Mouse (Mus musculus) hindbrain, embryonic 15.5 days (tissue): Measurements from ENCODE around the gene Fndc10. TPM values are rescaled to one million over a fixed set of nuclear protein-coding genes. Genes with fewer than 3 reads are reported as not detected.
A peak's percentile ranks its signal among the peaks of the same experiment; 100 is the strongest.

Experiments
- ATAC-seq: fragments of 200-750 bp; cut with Nextera tagmentation; 2 replicates; pipeline ENCODE4 v1.8.0; 2017; ENCODE audit warnings: low read depth, moderate number of reproducible peaks, moderate TSS enrichment; ENCODE audit not compliant: low FRiP score
- H3K27ac ChIP-seq: fragments of 300-500 bp; sonication (generic); replicated peaks from 2 replicates; pipeline ENCODE4 v1.5.1; 2015; ENCODE audit warnings: mild to moderate bottlenecking, inconsistent platforms
- H3K27me3 ChIP-seq: fragments of 300-500 bp; sonication (generic); 2 replicates; pipeline ENCODE4 v1.6.1; 2015; ENCODE audit warnings: control low read depth, inconsistent platforms
- H3K36me3 ChIP-seq: fragments of 300-500 bp; sonication (generic); 2 replicates; pipeline ENCODE4 v1.6.1; 2015; ENCODE audit warnings: control low read depth, inconsistent platforms
- H3K4me1 ChIP-seq: fragments of 300-500 bp; sonication (generic); replicated peaks from 2 replicates; pipeline ENCODE4 v1.6.1; 2015; ENCODE audit warnings: control low read depth, inconsistent platforms
- H3K4me2 ChIP-seq: fragments of 300-500 bp; sonication (generic); 2 replicates; pipeline ENCODE4 v1.6.1; 2015; ENCODE audit warnings: moderate library complexity, mild to moderate bottlenecking, inconsistent platforms
- H3K4me3 ChIP-seq: fragments of 300-500 bp; sonication (generic); 2 replicates; pipeline ENCODE4 v1.5.1; 2015; ENCODE audit warnings: mild to moderate bottlenecking, inconsistent platforms
- H3K9ac ChIP-seq: fragments of 300-500 bp; sonication (generic); 2 replicates; pipeline ENCODE4 v1.6.1; 2015; ENCODE audit warnings: inconsistent platforms
- H3K9me3 ChIP-seq: fragments of 300-500 bp; sonication (generic); 2 replicates; pipeline ENCODE4 v1.6.1; 2016; ENCODE audit warnings: control low read depth, inconsistent platforms
- WGBS: fragments of 180-500 bp; shearing (Covaris S2); methylation state at CpG from one replicate; pipeline ENCODE4 v1.1.7; 2015; 5-methylcytosine and 5-hydroxymethylcytosine counted together
- polyA plus RNA-seq: library from polyadenylated mRNA; unstranded; fragments of >200 nt; fragmentation: Nextera tagmentation; extraction: Ambion mirVana; gene quantifications from 2 replicates; pipeline ENCODE4 v1.2.1, GENCODE M21; 2015

Gene Fndc10
- polyA plus RNA-seq, 1 experiment from 2014 or later, result 20.6 TPM

GRCm38 (mm10) chr4:155710521-155711252 is 16.5 kb downstream of the Fndc10 start:
- no peak overlapping the region for H3K4me2 ChIP-seq
- peaks cover 5% of the 10 kb centered on the region for H3K36me3 ChIP-seq
- H3K9ac ChIP-seq, result no peak overlapping the region
- no peak for ATAC-seq
- no peaks in the 10 kb centered on the region for H3K9me3 ChIP-seq
- H3K4me1 ChIP-seq, result peaks cover 26% of the 10 kb centered on the region
- no peaks in the 10 kb centered on the region for H3K27me3 ChIP-seq
- H3K4me3 ChIP-seq, result no peak overlapping the region
- peak overlapping the region; percentile 34; the same call in 1 of the 2 replicates for H3K27ac ChIP-seq
- 63% methylated on average over 6 of the region's 6 CpGs for WGBS

GRCm38 (mm10) chr4:155721668-155722083 is 27.5 kb downstream of the Fndc10 start:
- Histone ChIP-seq H3K9ac (no peak overlapping the region), H3K4me1 (no peaks in the 10 kb centered on the region), H3K4me2 (no peak overlapping the region), H3K4me3 (no peak overlapping the region), H3K27ac (no peak overlapping the region), H3K27me3 (no peaks in the 10 kb centered on the region), H3K36me3 (peaks cover 11% of the 10 kb centered on the region), H3K9me3 (no peaks in the 10 kb centered on the region)
- ATAC-seq, result no peak
- 56% methylated on average over 4 of the region's 4 CpGs for WGBS

GRCm38 (mm10) chr4:155727993-155728392 is 33.9 kb downstream of the Fndc10 start:
- no peak for ATAC-seq

GRCm38 (mm10) chr4:155733267-155733666 is 39.1 kb downstream of the Fndc10 start:
- H3K4me2 ChIP-seq, result peak overlapping the region; percentile 95; the same call in 1 of the 2 replicates
- no peak overlapping the region; the same call in 1 of the 2 replicates for H3K27ac ChIP-seq
- 85% methylated on average over 10 of the region's 10 CpGs for WGBS
- H3K9ac ChIP-seq, result peak overlapping the region; percentile 92; the same call in 1 of the 2 replicates
- no peaks in the 10 kb centered on the region for H3K27me3 ChIP-seq
- H3K4me1 ChIP-seq, result peaks cover 41% of the 10 kb centered on the region
- ATAC-seq, result no peak
- H3K36me3 ChIP-seq, result peaks cover 23% of the 10 kb centered on the region
- H3K4me3 ChIP-seq, result peak overlapping the region; percentile 93
- H3K9me3 ChIP-seq, result no peaks in the 10 kb centered on the region

More at GRCm38 (mm10) chr4:155727993-155728392, 33.9 kb downstream of the Fndc10 start:
- Histone ChIP-seq H3K4me1 (peaks cover under 1% of the 10 kb centered on the region; the same call in 1 of the 2 replicates), H3K9ac (no peak overlapping the region), H3K4me2 (no peak overlapping the region), H3K4me3 (no peak overlapping the region), H3K27ac (no peak overlapping the region), H3K27me3 (no peaks in the 10 kb centered on the region), H3K36me3 (peaks cover 13% of the 10 kb centered on the region), H3K9me3 (no peaks in the 10 kb centered on the region)
- 50% methylated on average over 2 of the region's 2 CpGs for WGBS

GRCm38 (mm10) chr4:155734350-155734941 is 40.3 kb downstream of the Fndc10 start, which contains the start of gene Tmem240:
Gene Tmem240 (plus strand): TSS chr4:155734800.
- Histone ChIP-seq H3K36me3 (peaks cover 24% of the 10 kb centered on the region), H3K4me2 (peak within 1 kb of the TSS; percentile 95), H3K9me3 (no peaks in the 10 kb centered on the region), H3K9ac (peak within 1 kb of the TSS; percentile 92), H3K27ac (peak within 1 kb of the TSS; percentile 98), H3K27me3 (no peaks in the 10 kb centered on the region), H3K4me3 (peak within 1 kb of the TSS; percentile 93), H3K4me1 (peaks cover 44% of the 10 kb centered on the region)
- WGBS, result under 1% methylated on average over 29 of the region's 35 CpGs
- ATAC-seq, result peak; percentile 92

GRCm38 (mm10) chr4:155734951-155735702 is 41.0 kb downstream of the Fndc10 start:
- no peaks in the 10 kb centered on the region for H3K27me3 ChIP-seq
- H3K9ac ChIP-seq, result peak overlapping the region; percentile 92
- H3K36me3 ChIP-seq, result peaks cover 25% of the 10 kb centered on the region
- peak overlapping the region; percentile 98 for H3K27ac ChIP-seq
- peak overlapping the region; percentile 93 for H3K4me3 ChIP-seq
- 1% methylated on average over 53 of the region's 79 CpGs for WGBS
- H3K4me2 ChIP-seq, result peak overlapping the region; percentile 95
- H3K9me3 ChIP-seq, result no peaks in the 10 kb centered on the region
- peaks cover 50% of the 10 kb centered on the region for H3K4me1 ChIP-seq
- ATAC-seq, result peak; percentile 72

- Histone ChIP-seq H3K9ac (peak overlapping the region; percentile 92), H3K9me3 (no peaks in the 10 kb centered on the region), H3K4me3 (peak overlapping the region; percentile 93), H3K4me2 (peak overlapping the region; percentile 95), H3K36me3 (peaks cover 28% of the 10 kb centered on the region), H3K27me3 (no peaks in the 10 kb centered on the region), H3K4me1 (peaks cover 52% of the 10 kb centered on the region), H3K27ac (peak overlapping the region; percentile 98)
- peak; percentile 1; the same call in 1 of the 2 replicates for ATAC-seq
- 58% methylated on average over 5 of the region's 5 CpGs for WGBS
Measured at GRCm38 (mm10) chr4:155735788-155736187, 41.6 kb downstream of the Fndc10 start.

GRCm38 (mm10) chr4:155736421-155736820 is 42.3 kb downstream of the Fndc10 start:
- Histone ChIP-seq H3K4me2 (peak overlapping the region; percentile 95), H3K36me3 (peaks cover 25% of the 10 kb centered on the region), H3K4me1 (peaks cover 52% of the 10 kb centered on the region), H3K9ac (no peak overlapping the region), H3K9me3 (no peaks in the 10 kb centered on the region), H3K27me3 (no peaks in the 10 kb centered on the region), H3K4me3 (peak overlapping the region; percentile 93; the same call in 1 of the 2 replicates), H3K27ac (no peak overlapping the region)
- 92% methylated on average over 5 of the region's 5 CpGs for WGBS
- ATAC-seq, result no peak

- Histone ChIP-seq H3K27ac (no peak overlapping the region), H3K9me3 (no peaks in the 10 kb centered on the region), H3K4me1 (peaks cover 48% of the 10 kb centered on the region), H3K27me3 (no peaks in the 10 kb centered on the region), H3K4me2 (no peak overlapping the region), H3K36me3 (peaks cover 38% of the 10 kb centered on the region), H3K4me3 (no peak overlapping the region), H3K9ac (no peak overlapping the region)
- no peak for ATAC-seq
- 68% methylated on average over 8 of the region's 8 CpGs for WGBS
Measured at GRCm38 (mm10) chr4:155738262-155738661, 44.1 kb downstream of the Fndc10 start.

GRCm38 (mm10) chr4:155739152-155739551 is 45.0 kb downstream of the Fndc10 start:
- Histone ChIP-seq H3K4me1 (peaks cover 39% of the 10 kb centered on the region), H3K4me3 (no peak overlapping the region), H3K4me2 (no peak overlapping the region), H3K9ac (no peak overlapping the region), H3K36me3 (peaks cover 45% of the 10 kb centered on the region), H3K27ac (no peak overlapping the region), H3K27me3 (no peaks in the 10 kb centered on the region), H3K9me3 (no peaks in the 10 kb centered on the region)
- ATAC-seq, result no peak
- 81% methylated on average over 6 of the region's 6 CpGs for WGBS

- Histone ChIP-seq H3K9ac (no peak overlapping the region), H3K36me3 (peaks cover 51% of the 10 kb centered on the region), H3K27ac (no peak overlapping the region), H3K9me3 (no peaks in the 10 kb centered on the region), H3K4me3 (no peak overlapping the region), H3K27me3 (no peaks in the 10 kb centered on the region), H3K4me1 (peaks cover 38% of the 10 kb centered on the region), H3K4me2 (no peak overlapping the region)
- ATAC-seq, result no peak
- 68% methylated on average over 37 of the region's 37 CpGs for WGBS
Measured at GRCm38 (mm10) chr4:155739741-155740636, 45.8 kb downstream of the Fndc10 start.
